Comparison of ENCODE assay signal across 14 mouse cellular contexts in the genomic region with DNA sequence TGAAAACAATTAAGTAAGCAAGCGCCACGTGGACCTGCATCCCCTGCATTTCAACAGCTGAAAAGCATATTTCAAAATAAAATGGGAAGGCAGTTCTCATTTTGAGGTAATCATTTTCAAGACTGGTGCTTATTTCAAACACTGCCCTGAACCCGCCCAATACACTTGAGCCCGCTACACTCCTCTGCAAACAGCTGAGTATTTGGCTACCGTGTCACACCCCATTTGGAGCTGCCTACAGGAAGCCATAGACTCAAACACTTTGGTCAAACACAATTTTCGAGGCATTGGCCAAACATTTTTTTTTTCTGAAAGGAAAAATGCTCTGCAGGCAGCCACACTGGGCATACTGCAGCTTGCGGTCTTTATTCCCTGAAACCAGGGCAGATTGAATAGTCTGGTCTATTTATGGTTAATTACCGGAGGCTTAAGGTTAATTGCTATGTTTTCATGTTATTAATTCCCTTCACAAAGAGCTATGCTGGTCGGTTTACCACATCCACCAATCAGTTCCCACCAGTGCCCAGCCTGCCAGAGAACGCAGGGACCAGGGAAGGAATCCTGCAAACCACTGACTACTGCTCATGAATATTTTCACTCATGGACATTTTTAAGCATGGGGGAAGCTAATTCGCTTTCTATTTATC.
DNase-seq lines count a peak whose midpoint lies in the region; ATAC-seq and TF ChIP-seq lines count a peak whose summit lies in the region.
"Had no signal": no experiment of that assay in that cellular context is flagged by ENCODE, and none has a peak within 500 bp of the region (broad histone marks: within the 10 kb centered on the region; RNA-seq: fewer than 3 reads in every experiment).

No protein-coding gene starts in this region.

- no peak for TF ChIP-seq POLR2A in brain, embryonic 14.5 days (IDR thresholded peaks at IDR 0.05; ENCODE audit: borderline replicate concordance, extremely low read depth, insufficient read depth, insufficient read length, poor library complexity, severe bottlenecking)

- peak; percentile 60; the same call in 1 of the 2 replicates for ATAC-seq in embryonic facial prominence, embryonic 15.5 days (ENCODE audit: insufficient number of reproducible peaks, low FRiP score, low TSS enrichment, low read depth)
- ATAC-seq in hindbrain, embryonic 15.5 days (ENCODE audit: low FRiP score, low read depth): peak; percentile 61; the same call in 1 of the 2 replicates
- peak; percentile 75 for ATAC-seq in midbrain, embryonic 12.5 days (ENCODE audit: low FRiP score, low read depth)
- ATAC-seq in heart, embryonic 12.5 days (ENCODE audit: insufficient number of reproducible peaks, low FRiP score): no peak

- H3K36me3 ChIP-seq in embryonic facial prominence, embryonic 15.5 days: no peaks in the 10 kb centered on the region
- no peaks in the 10 kb centered on the region for H3K36me3 ChIP-seq in hindbrain, embryonic 15.5 days
- H3K36me3 ChIP-seq in midbrain, embryonic 12.5 days: no peaks in the 10 kb centered on the region
- no peaks in the 10 kb centered on the region for H3K36me3 ChIP-seq in heart, embryonic 12.5 days
- H3K36me3 ChIP-seq: neural tube, embryonic 15.5 days had no signal

- no peak for TF ChIP-seq CTCF in brain, embryonic 14.5 days (IDR thresholded peaks at IDR 0.05; ENCODE audit: borderline replicate concordance, extremely low read depth, insufficient read depth, insufficient read length)

- 40% methylated on average over 11 of the region's 11 CpGs for WGBS in embryonic facial prominence, embryonic 15.5 days
- 54% methylated on average over 11 of the region's 11 CpGs for WGBS in hindbrain, embryonic 15.5 days
- WGBS in midbrain, embryonic 12.5 days: 60% methylated on average over 11 of the region's 11 CpGs
- WGBS in heart, embryonic 12.5 days: 78% methylated on average over 11 of the region's 11 CpGs

- DNase-seq in brain, embryonic 14.5 days (ENCODE audit: low read depth): peak; percentile 87
- no peak for DNase-seq in gastrocnemius, postnatal 14 days
- DNase-seq in gastrocnemius, postnatal 25 days: no peak
- DNase-seq: adrenal gland, adult 2 months; cerebellum, postnatal 36 days; heart, postnatal 10 days; kidney, adult 18-20 months had no signal

- intact Hi-C loops in gastrocnemius, postnatal 14 days (cut with DNase I; ENCODE audit: low total_unique reads): no loop called here

- H3K4me2 ChIP-seq in embryonic facial prominence, embryonic 15.5 days (replicated peaks): no peak overlapping the region
- no peak overlapping the region for H3K4me2 ChIP-seq in hindbrain, embryonic 15.5 days
- H3K4me2 ChIP-seq in midbrain, embryonic 12.5 days (replicated peaks): no peak overlapping the region
- no peak overlapping the region for H3K4me2 ChIP-seq in heart, embryonic 12.5 days
- H3K4me2 ChIP-seq: liver, embryonic 11.5 days; neural tube, embryonic 15.5 days had no signal

- H3K4me1 ChIP-seq in embryonic facial prominence, embryonic 15.5 days: 0 out of 2 replicates have a peak, but pooled peaks cover 3% of the 10 kb centered on the region
- 0 out of 2 replicates have a peak, but pooled peaks cover 4% of the 10 kb centered on the region for H3K4me1 ChIP-seq in hindbrain, embryonic 15.5 days (replicated peaks)
- peaks cover 2% of the 10 kb centered on the region; the same call in 1 of the 2 replicates for H3K4me1 ChIP-seq in midbrain, embryonic 12.5 days
- no peaks in the 10 kb centered on the region for H3K4me1 ChIP-seq in heart, embryonic 12.5 days (replicated peaks)
- H3K4me1 ChIP-seq: neural tube, embryonic 15.5 days had no signal

- H3K27me3 ChIP-seq in embryonic facial prominence, embryonic 15.5 days: no peaks in the 10 kb centered on the region
- no peaks in the 10 kb centered on the region for H3K27me3 ChIP-seq in hindbrain, embryonic 15.5 days
- no peaks in the 10 kb centered on the region for H3K27me3 ChIP-seq in midbrain, embryonic 12.5 days
- H3K27me3 ChIP-seq in heart, embryonic 12.5 days (replicated peaks): no peaks in the 10 kb centered on the region
- H3K27me3 ChIP-seq: CH12.LX; neural tube, embryonic 15.5 days had no signal

- H3K9ac ChIP-seq in embryonic facial prominence, embryonic 15.5 days: no peak overlapping the region
- no peak overlapping the region for H3K9ac ChIP-seq in hindbrain, embryonic 15.5 days
- H3K9ac ChIP-seq in midbrain, embryonic 12.5 days (replicated peaks): no peak overlapping the region
- no peak overlapping the region for H3K9ac ChIP-seq in heart, embryonic 12.5 days
- H3K9ac ChIP-seq: neural tube, embryonic 15.5 days had no signal

- no peak overlapping the region for H3K4me3 ChIP-seq in embryonic facial prominence, embryonic 15.5 days (replicated peaks)
- no peak overlapping the region for H3K4me3 ChIP-seq in hindbrain, embryonic 15.5 days
- H3K4me3 ChIP-seq in midbrain, embryonic 12.5 days: no peak overlapping the region
- no peak overlapping the region for H3K4me3 ChIP-seq in heart, embryonic 12.5 days
- H3K4me3 ChIP-seq: neural tube, embryonic 15.5 days had no signal

- no peaks in the 10 kb centered on the region for H3K9me3 ChIP-seq in embryonic facial prominence, embryonic 15.5 days (replicated peaks)
- no peaks in the 10 kb centered on the region for H3K9me3 ChIP-seq in hindbrain, embryonic 15.5 days
- no peaks in the 10 kb centered on the region for H3K9me3 ChIP-seq in midbrain, embryonic 12.5 days
- no peaks in the 10 kb centered on the region for H3K9me3 ChIP-seq in heart, embryonic 12.5 days (replicated peaks)
- H3K9me3 ChIP-seq: neural tube, embryonic 15.5 days had no signal

- H3K27ac ChIP-seq in embryonic facial prominence, embryonic 15.5 days (replicated peaks): no peak overlapping the region
- H3K27ac ChIP-seq in hindbrain, embryonic 15.5 days (replicated peaks): no peak overlapping the region
- no peak overlapping the region for H3K27ac ChIP-seq in midbrain, embryonic 12.5 days (replicated peaks)
- no peak overlapping the region for H3K27ac ChIP-seq in heart, embryonic 12.5 days (ENCODE audit: poor library complexity, severe bottlenecking)
- H3K27ac ChIP-seq: neural tube, embryonic 15.5 days had no signal
